Mouse (Mus musculus) T-helper 2 cell (primary cell): Measurements from ENCODE around the gene Gprin3.

Source experiments
- in situ Hi-C: fragments of 300-600 bp; cut with MboI, MseI; formaldehyde crosslinking; loops from one replicate; pipeline ENCODE4 v1.15.1; 2025; ENCODE audit warnings: high pct_unique_total_duplicates

Gene Gprin3

DNA sequence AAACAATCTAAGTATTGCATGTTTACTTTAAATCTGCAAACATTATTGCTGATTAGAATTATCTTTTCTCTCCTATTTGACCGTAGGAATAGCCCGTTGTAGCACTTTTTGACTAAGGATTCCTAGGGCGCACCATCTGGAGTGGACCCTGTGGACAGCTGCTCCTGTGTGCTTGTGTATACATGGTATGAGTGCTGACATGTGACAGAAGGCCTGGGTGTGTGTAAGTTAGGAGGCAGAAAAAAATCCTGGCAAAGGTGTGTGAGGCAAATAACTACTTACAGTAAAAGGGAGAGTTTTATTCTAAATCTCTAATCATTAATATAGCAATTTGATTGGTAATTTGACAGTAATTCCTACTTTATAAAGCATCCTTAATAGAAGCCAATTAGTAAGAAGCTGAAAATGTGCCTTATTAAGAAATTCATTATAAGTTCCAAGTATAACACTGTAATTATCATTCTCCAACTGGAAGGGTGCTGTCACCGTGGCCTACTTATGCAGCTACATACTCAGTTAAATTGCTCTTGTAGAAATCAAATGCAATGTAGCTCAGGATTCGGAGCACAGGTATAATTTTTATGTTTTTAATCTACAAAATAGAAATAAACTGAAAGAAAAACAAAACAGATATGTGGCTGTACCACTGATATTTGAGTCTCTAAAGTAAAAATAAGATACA is 74.8 kb downstream of the Gprin3 start:
- in situ Hi-C loops = no loop called here

DNA sequence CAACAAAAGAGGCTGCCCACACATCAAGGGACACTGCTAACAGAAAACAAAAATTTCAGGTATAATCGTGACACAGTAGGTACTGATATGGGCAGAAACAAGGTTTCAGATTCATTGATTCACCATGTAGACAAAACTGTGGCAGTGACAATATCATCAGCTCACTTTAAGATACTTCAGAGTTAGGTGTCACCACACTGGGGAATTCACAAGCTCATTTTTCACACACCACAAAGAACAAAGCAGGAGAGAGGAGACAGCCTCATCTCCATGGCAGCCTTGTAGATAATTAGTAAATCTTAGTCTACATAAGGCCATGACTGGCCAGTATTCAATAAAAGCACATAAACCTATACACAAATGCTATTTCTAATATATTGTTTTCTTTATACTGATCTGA is 77.4 kb downstream of the Gprin3 start:
- in situ Hi-C loops = no loop called here

DNA sequence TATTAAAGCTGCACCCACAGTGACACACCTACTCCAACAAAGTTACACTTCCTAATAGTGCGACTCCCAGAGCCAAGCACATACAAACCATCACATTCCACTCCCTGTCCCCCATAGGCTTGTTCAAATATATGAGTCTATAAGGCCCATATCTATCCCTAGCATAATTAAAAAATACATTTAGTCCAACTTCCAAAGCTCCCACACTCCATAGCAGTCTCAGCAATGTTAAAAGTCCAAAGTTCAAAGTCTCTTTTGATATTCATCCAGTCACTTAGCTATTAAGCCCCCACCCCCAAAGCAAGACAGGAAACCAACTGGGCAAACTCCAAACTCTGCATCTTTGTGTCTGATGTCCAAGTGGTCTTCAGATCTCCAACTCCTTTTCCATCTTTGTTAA is 84.9 kb downstream of the Gprin3 start:
- in situ Hi-C loops = no loop called here

DNA sequence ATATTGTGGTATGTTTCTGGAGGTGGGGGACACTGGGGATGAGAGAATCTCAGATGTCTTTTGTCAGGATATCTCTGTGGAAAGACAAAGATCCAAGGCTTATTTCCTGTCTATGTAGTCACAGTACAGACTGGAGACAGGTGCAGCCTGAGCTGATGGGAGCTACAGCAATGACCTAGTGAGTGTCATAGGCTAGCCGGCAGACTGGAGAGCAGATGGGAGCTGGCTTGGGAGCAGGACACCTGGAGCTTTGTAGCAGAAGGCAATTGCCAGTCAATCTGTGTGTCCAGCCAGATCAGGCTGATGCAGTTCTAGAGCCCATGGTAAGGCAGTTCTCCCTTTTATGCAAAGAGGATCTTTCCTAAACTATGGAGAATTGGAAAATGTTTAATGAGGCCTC is 97.8 kb downstream of the Gprin3 start:
- in situ Hi-C loops = loop anchor here (5.0 kb wide), 1 partner anchor 94 kb away; no protein-coding TSS in a partner anchor

DNA sequence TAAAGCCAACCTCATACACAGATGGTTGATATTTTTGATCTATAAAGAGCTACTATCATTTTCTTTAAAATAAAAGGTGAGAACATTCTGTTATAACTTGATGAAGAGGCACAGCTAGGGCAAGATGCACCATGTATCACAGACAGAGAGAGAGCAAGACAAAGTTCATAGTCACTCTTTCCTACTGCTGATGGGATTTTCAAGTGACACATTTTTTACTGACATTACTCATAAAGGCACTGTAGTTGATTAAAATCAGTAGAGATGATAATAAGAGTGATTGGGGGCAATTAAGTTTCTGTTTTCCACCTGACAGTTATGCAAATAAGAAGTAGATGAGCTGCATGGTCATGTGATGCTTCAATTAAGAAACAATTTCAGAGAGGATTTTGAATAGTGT is 110.2 kb downstream of the Gprin3 start:
- in situ Hi-C loops = loop anchor here (25.0 kb wide), 1 partner anchor 479 kb away; the partner anchor contains the start of gene Herc3

DNA sequence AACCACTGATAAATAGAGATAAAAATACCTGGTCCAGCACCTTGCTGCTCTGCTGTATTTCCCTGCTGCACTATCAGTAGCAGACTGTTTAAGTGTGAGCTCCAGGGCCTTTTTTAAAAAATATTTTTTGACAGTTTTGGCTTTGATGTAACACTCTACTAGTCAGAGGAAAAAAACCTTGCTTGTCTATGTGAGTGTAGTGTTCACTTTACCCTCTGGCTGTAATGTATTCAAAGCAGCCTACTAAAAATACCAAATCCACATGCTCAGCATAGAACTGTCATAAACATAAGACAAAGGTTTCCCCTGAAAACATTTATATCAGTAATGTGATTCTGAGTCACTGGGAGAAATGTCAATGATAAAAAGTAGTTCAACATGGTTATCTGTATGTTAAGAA is 111.0 kb downstream of the Gprin3 start:
- in situ Hi-C loops = loop anchor here (25.0 kb wide), 1 partner anchor 478 kb away; the partner anchor contains the start of gene Herc3

DNA sequence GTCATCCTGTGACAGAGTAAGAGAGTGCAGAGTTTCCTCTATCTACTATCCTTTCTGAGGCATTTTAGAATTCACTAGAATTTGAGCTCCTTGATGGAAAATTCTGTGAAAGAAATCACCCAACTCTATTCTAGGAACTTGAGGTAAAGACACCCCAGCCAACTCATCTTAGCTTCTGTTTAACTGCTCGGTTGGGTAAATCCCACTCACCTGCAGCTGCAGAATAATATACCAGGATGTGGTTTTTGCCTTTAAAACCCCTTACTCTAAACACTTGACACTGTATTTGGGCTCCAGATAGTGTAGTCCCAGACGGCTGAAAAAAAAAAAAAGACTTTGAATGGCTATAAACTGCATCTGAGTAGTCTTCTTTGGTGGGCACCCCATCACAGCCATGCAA is 112.9 kb downstream of the Gprin3 start:
- in situ Hi-C loops = loop anchor here (25.0 kb wide), 1 partner anchor 476 kb away; the partner anchor contains the start of gene Herc3

DNA sequence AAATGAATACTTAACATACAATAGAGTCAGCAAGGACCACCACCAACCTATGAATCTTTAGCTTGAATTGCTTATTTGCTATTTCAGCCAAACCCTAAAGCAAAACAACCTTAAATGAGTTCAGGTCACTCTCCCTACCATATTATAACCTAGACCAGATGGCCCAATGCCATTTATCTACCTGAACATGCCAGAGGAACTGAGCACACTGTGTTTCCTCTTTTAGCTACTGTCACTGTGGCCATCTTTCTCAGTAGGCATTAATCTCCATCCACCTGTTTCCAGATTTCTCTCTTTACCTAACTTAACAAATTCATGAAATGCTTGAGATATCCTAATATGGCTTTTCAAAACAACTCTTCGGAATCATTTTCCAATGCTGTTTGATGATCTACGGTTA is 114.9 kb downstream of the Gprin3 start:
- in situ Hi-C loops = loop anchor here (25.0 kb wide), 1 partner anchor 474 kb away; the partner anchor contains the start of gene Herc3

DNA sequence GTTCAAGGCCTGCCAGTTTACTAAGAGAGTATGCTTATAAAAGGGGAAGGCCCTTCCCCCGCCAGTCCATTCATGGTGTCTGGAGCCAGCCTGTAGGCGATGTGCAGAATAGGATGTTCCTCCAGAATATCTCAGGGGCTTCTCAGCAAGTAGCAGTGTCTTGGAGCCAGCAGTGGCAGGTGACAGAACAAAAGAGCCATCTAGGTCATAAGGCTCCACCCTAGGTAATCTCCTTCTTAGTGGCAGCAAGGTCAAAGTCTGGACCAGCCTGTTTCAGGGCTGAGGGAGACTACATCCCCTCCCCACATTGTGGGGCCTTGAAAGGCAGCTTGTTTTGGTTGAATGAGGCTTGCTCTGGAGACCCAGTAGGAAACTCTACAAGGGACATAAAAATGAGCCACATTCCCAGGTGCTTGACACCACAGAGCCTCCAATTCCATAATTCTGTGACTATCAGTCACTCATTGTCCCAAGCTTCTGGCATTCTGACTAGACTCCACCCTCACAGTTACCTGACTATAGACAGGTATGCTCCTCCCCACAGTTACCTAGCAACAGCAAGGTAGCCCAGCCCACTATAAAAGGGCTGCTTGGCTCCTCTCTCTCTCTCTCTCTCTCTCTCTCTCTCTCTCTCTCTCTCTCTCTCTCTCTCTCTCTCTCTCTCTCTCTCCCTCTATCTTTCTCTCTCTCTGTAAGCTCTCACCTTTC is 121.7 kb downstream of the Gprin3 start:
- in situ Hi-C loops = loop anchor here (25.0 kb wide), 1 partner anchor 467 kb away; the partner anchor contains the start of gene Herc3

DNA sequence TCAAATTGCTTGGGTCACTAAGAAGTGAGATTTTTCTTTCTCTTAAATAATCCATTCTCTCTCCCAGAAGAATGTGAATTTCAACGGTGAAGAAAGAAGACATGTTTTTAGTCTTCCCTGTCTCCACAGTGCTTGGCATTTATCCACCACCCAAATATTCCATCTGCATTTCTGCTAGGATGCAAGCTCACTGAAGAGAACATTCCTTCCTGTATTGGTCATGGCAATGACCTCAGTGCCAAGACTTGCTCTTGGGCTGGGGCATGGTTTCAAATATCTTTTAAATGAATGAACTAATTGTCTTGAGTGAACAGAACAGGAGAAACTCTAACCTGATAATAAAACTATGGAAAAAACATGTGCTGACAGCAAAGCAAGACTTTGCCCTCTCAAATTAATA is 123.1 kb downstream of the Gprin3 start:
- in situ Hi-C loops = loop anchor here (25.0 kb wide), 1 partner anchor 466 kb away; the partner anchor contains the start of gene Herc3
